Mouse (Mus musculus) heart, postnatal 36 days (tissue): ENCODE data around the gene Dip2b. TPM values are rescaled to one million over a fixed set of nuclear protein-coding genes. Genes with fewer than 3 reads are reported as not detected.
"Not testable (repeated sequence)": the region's sequence is repeated elsewhere in the genome, so short reads cannot be mapped to it uniquely, and the experiment has no call there.

ENCODE experiments used
- DNase-seq, 2 experiments: peaks; one replicate each; pipeline ENCODE4 v3.0.0; 2021 to 2022
- intact Hi-C: fragments of 180-260 bp; cut with DNase I; formaldehyde crosslinking; loops from one replicate; pipeline ENCODE4 v1.15.1; 2025
- total RNA-seq, 2 experiments: library from RNA; stranded (reverse); gene quantifications; 2 replicates each; pipeline ENCODE4 v1.2.3; 2021

Dip2b gene
- total RNA-seq, 2 experiments from 2014 or later, result 21.0 to 21.5 TPM

- no peak for DNase-seq
- intact Hi-C loops, result no loop called here
These were observed 203.3 kb downstream of the Dip2b start for GRCm38 (mm10) chr15:100241780-100242179.

GRCm38 (mm10) chr15:100245951-100246350, 207.5 kb downstream of the Dip2b start:
- intact Hi-C loops, result no loop called here
- DNase-seq, result no peak

GRCm38 (mm10) chr15:100247296-100247695, 208.8 kb downstream of the Dip2b start:
- intact Hi-C loops, result no loop called here
- DNase-seq, result no peak

- intact Hi-C loops, result no loop called here
- no peak for DNase-seq
These were observed 210.4 kb downstream of the Dip2b start for GRCm38 (mm10) chr15:100248665-100249433.

- intact Hi-C loops, result no loop called here
- no peak for DNase-seq
These were observed 212.8 kb downstream of the Dip2b start for GRCm38 (mm10) chr15:100251153-100251780.

- DNase-seq, result no peak
- intact Hi-C loops, result no loop called here
These were observed 217.9 kb downstream of the Dip2b start for GRCm38 (mm10) chr15:100256386-100256785.

GRCm38 (mm10) chr15:100257305-100257704, 218.8 kb downstream of the Dip2b start:
- no peak for DNase-seq
- intact Hi-C loops, result no loop called here

- intact Hi-C loops, result no loop called here
- DNase-seq, result no peak
These were observed 220.4 kb downstream of the Dip2b start for GRCm38 (mm10) chr15:100258646-100259425.

GRCm38 (mm10) chr15:100260351-100260750, 221.9 kb downstream of the Dip2b start:
- DNase-seq, result not testable (repeated sequence)
- intact Hi-C loops, result loop anchor here (5.0 kb wide), 1 partner anchor 197 kb away; no protein-coding TSS in a partner anchor

GRCm38 (mm10) chr15:100263246-100263905, 224.9 kb downstream of the Dip2b start:
- intact Hi-C loops, result loop anchor here (2.0 to 5.0 kb wide), 2 partner anchors 111 to 194 kb away; no protein-coding TSS in a partner anchor

GRCm38 (mm10) chr15:100265586-100266325, 227.3 kb downstream of the Dip2b start:
- intact Hi-C loops, result loop anchor here (1.0 to 5.0 kb wide), 2 partner anchors 57 to 105 kb away; no protein-coding TSS in a partner anchor
- no peak for DNase-seq

More at GRCm38 (mm10) chr15:100263246-100263905, 224.9 kb downstream of the Dip2b start:
- peak in 1 of 2 experiments; percentile 9 for DNase-seq

- DNase-seq, result no peak
- intact Hi-C loops, result loop anchor here (5.0 kb wide), 1 partner anchor 53 kb away; no protein-coding TSS in a partner anchor
These were observed 230.5 kb downstream of the Dip2b start for GRCm38 (mm10) chr15:100268916-100269315.

Other genes starting within 250 kb of the Dip2b start
- 10 to 100 TPM; 19.9 to 21.0 TPM for gene Lima1, start 163.2 kb upstream of the Dip2b start, total RNA-seq
- gene Fam186a, start 71.6 kb upstream of the Dip2b start, total RNA-seq, result under 1 TPM; 0.05 to 0.06 TPM
- 10 to 100 TPM; 47.1 to 60.2 TPM for gene Larp4, start 68.6 kb upstream of the Dip2b start, total RNA-seq
- gene Atf1, start 189.2 kb downstream of the Dip2b start, total RNA-seq, result 10 to 100 TPM; 40.5 to 53.9 TPM
- gene Tmprss12, start 242.2 kb downstream of the Dip2b start, total RNA-seq, result not detected